Mouse (Mus musculus): ENCODE data around the gene Ptprj.
"Not testable (repeated sequence)": the region's sequence is repeated elsewhere in the genome, so short reads cannot be mapped to it uniquely, and the experiment has no call there.

Gene Ptprj

GRCm38 (mm10) chr2:90422282-90422681, 158.2 kb downstream of the Ptprj start:
- not testable (repeated sequence) for DNase-seq (ENCODE audit: low read depth, low spot score)

- not testable (repeated sequence) for DNase-seq (ENCODE audit: low read depth, low spot score)
Measured at GRCm38 (mm10) chr2:90414110-90414821, 166.2 kb downstream of the Ptprj start.

DNA sequence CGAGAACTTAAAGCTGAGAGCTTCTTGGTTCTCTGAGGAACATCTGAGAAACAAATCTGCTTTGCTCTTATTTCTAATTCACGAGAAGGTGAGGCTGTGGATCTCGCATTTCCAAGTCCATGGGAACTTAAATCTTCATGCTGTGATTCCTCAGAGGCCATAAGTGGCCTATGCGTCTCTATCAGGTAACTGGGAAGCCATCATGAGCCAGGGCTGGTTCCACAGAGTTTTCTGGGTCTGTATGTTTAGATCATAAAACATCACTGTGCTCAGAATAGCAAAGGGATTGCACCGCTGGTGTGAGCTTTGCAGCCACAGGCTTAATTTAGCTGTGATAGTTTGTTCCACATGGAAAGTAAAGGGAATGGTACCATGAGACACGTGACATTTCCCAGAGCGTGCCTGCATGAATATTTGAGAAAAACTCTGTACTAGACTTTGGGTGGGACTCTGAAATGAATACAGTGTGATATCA, 181.8 kb downstream of the Ptprj start, which contains the start of gene Olfr1274-ps:
Olfr1274-ps (plus strand) TSS at position 51 of the 475 bp plus-strand sequence.
- DNase-seq (ENCODE audit: low read depth, low spot score) = not testable (repeated sequence)

Measured in retina, postnatal 7 days (tissue).